Mouse (Mus musculus) neutrophil, adult 65 days (primary cell): Measurements from ENCODE around the gene Sgsm2. TPM values are rescaled to one million over a fixed set of nuclear protein-coding genes. Genes with fewer than 3 reads are reported as not detected.

Source experiments
- total RNA-seq: library from RNA; stranded (reverse); gene quantifications from 2 replicates; pipeline ENCODE4 v1.2.4, GENCODE M21; 2023

Sgsm2 gene
- 1.6 and 2.7 TPM in 2 replicates for total RNA-seq

DNA sequence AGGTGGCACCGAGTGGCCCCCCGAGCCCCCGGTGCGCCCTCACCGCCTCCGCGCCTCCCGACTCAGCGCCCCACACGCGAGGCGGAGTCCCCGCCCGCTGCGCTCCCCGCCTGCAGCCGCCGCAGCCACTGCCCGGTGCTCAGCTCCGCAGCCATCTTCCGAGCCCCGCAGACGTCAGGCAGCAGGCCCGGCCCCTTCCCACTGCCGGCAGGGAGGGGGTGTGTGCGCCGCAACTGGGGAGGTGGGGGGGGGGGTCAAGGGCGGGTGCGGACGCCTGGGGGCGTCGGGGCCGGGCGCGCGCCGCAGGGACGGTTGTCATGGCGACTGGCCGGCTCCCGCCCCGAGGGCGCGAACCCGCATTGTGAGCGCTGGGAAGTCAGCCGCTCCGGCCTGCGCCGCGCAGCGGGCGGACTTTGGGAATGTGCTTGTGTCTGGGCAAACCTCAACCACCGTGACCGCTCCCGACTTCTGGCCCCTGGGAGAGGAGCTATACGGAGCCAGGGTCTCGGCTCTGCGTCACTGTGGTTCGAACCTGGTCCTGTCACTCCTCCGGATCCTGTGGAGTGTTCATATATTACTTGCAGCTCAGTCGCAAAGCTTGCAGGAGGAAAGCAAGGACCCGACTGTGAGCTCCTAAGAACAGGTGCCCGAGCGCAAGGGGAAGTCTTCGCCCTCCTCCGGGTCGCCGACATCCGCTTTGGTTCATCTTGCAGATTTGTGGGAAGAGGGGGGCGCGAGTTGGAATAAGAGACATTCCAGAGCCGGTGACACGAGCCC is at the start of gene Sgsm2:
Gene Sgsm2 (minus strand): TSS at position 160 of the 777 bp plus-strand sequence.

DNA sequence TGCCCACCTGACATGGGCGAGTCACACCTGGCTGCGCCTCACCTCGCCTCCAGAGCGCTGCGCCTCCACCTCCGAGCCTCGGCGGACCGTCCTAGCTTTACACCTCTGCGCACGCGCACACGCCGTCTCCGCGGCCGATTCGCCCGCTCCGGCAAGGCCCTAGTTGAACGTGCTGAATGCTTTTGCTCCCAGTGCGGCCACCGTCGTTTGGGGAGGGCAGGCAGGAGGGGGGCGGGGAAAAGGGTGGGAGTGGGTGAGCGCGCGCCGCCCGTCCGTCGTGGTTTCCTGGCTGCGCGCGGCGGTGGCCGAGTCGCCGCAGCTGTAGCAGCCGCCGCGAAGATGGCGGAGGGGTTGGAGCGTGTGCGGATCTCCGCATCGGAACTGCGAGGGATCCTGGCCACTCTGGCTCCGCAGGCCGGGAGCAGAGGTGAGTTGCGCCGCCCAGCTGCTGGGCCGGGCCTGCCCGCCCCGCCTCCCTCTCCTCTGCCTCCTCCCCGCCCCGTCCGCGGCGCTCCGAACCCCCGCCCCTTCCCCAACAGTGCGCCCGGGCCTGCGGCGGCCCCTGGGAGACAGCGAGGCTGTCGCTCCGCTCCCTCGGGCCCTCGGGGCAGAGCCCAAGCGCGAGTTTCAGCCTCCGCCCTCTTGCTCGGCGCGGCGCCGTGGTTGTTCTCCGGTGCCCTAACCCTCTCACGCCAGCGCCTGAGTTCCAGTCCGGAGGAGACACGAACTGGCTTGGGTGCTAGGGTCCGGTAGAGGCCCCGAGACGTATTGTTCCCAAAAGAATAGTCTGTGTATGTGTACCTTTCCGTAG is 28.9 kb upstream of the Sgsm2 start, which contains the start of the genes Smg6 and Srr:
Gene Smg6 (plus strand): TSS at position 247 of the 811 bp plus-strand sequence.
Gene Srr (minus strand): TSS at position 372 of the 811 bp plus-strand sequence.

DNA sequence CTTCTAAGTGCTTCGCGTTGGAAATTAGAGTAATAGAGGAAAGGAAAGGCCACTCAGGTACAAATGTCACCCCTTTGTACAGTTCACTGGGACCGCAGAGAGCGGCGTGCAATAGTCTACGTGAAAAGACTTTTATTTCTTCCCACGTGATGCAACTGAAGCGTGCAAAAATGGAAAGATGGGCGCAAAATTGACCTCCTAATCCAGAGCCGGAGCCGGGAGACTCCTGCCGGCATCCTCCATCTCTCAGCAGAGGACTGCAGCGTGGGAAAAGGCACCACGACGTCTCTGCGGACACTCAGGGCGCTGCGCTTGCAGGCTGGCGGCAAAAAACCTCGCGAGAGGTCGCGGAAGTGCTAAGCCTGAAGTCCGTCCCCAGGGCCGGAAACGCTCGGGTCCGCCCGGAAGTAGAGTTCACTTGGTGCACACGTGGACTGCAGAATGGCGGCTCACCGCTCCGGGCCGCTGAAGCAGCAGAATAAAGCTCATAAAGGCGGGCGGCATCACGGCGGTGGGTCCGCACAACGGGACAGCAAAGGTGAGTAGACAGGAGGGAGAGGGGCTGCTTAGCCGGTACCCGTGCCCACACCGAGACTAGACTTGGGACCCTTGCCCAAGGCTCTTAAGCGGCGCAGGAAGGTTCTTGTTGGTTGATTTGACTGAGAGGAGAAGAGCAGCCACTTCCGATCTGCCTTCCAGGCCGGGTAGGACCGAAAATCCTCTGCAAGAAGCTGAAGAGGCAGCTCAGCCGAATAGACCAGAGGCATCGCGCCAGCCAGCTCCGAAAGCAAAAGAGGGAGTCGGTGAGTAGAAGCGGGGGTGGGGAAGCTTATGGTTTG is 1.0 kb upstream of the Sgsm2 start, which contains the start of gene Tsr1:
Gene Tsr1 (plus strand): TSS at position 394 of the 839 bp plus-strand sequence.

DNA sequence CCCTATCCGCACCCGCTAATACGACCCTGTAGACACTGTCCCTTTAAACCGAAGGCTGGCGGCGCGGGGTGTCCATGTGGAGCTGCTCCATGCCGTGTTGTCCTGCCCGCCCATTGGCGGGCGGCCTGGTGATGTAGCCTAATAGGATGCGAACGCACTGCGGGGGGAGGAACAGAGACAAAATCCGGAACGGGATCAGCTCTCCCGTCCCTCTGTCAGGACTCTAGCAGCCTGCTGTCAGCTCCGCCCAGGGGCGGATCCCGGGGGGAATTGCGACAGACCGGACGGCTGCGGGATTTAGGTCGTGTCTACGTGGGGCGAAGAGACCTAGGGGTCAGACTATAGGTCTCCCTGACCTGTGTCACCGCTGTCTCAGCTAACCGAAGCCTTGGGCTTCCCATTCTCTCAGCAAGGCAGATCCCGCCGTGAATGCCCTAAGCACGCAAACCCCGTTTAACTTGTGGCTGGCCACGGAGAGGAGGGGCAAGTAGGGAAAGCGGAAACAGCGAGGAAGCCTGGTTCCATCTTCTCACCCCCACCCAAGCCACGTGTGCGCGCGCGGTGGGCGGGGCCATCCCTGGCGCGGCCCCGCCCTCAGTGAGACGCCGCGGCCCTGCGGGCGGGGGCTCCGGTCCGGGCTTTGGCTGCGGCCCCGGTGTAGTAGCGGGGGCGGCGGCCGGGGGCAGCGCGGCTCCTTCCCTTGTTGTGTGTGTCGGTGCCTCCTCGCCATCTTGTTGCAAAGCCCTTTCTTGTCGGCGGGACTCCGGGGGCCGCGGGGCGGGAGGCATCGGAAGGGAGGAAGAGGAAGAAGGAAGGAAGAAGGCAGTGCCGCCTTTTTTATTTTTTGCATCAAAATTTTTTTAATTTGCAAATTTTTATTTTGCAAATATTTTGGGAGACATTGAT is 66.4 kb downstream of the Sgsm2 start, which contains the start of gene Mnt:
Gene Mnt (plus strand): TSS at position 665 of the 906 bp plus-strand sequence.

Other genes with a start within 250 kb of the Sgsm2 start
- gene Cluh, start 247.6 kb downstream of the Sgsm2 start, total RNA-seq: 14.7 and 16.1 TPM in 2 replicates
- 115 and 117 TPM in 2 replicates for gene Pafah1b1, start 172.4 kb downstream of the Sgsm2 start, total RNA-seq
- gene Mettl16, start 126.2 kb downstream of the Sgsm2 start, total RNA-seq: 6.8 and 11.3 TPM in 2 replicates
- gene Mnt, start 66.1 kb downstream of the Sgsm2 start, total RNA-seq: 47.0 and 55.4 TPM in 2 replicates
- gene Tsr1, start 1.0 kb upstream of the Sgsm2 start, total RNA-seq: 15.8 and 17.8 TPM in 2 replicates
- gene Smg6, start 28.8 kb upstream of the Sgsm2 start, total RNA-seq: 23.2 and 36.5 TPM in 2 replicates
- gene Srr, start 28.9 kb upstream of the Sgsm2 start, total RNA-seq: 1.6 and 5.4 TPM in 2 replicates